In genomic region chr4:62703151-62703550, GRCm38 (mm10) we compare ENCODE assay signal across 23 mouse cellular contexts.
DNase-seq lines count a peak whose midpoint lies in the region; ATAC-seq and TF ChIP-seq lines count a peak whose summit lies in the region.
"Had no signal": no experiment of that assay in that cellular context is flagged by ENCODE, and none has a peak within 500 bp of the region (broad histone marks: within the 10 kb centered on the region; RNA-seq: fewer than 3 reads in every experiment).

No protein-coding gene starts in this region.

- DNase-seq in heart, adult 2 months, result no peak
- DNase-seq in heart, postnatal 25 days (ENCODE audit: low spot score), result no peak
- DNase-seq in kidney, adult 2 months, result peak; percentile 75
- DNase-seq in kidney, postnatal 0 days (ENCODE audit: low spot score), result no peak
- DNase-seq: adrenal gland, adult 2 months; cerebellum, adult 8-10 months; gastrocnemius, postnatal 14 days; heart, adult 11 months; layer of hippocampus, postnatal 36 days; liver, embryonic 13.5 days; lung, adult 2 months; lung, postnatal 14 days; thymus, adult 18-20 months; thymus, postnatal 36 days had no signal

- 49% methylated on average over 9 of the region's 9 CpGs for WGBS in heart, adult 2 months
- WGBS in kidney, adult 2 months, result 50% methylated on average over 9 of the region's 9 CpGs
- WGBS in kidney, embryonic 14.5 days, result 70% methylated on average over 9 of the region's 9 CpGs
- WGBS in kidney, postnatal 0 days, result 56% methylated on average over 9 of the region's 9 CpGs

- no peaks in the 10 kb centered on the region for H3K9me3 ChIP-seq in kidney, embryonic 14.5 days (ENCODE audit: control insufficient read depth, low read length)
- no peaks in the 10 kb centered on the region for H3K9me3 ChIP-seq in kidney, postnatal 0 days (replicated peaks; ENCODE audit: low read length)
- H3K9me3 ChIP-seq: heart, embryonic 15.5 days; limb, embryonic 12.5 days; liver, embryonic 13.5 days; midbrain, embryonic 13.5 days had no signal

- H3K27me3 ChIP-seq in heart, adult 2 months (ENCODE audit: control insufficient read depth, insufficient read depth, low read length), result no peaks in the 10 kb centered on the region
- no peaks in the 10 kb centered on the region for H3K27me3 ChIP-seq in kidney, adult 2 months (replicated peaks; ENCODE audit: control insufficient read depth, insufficient read depth, low read length)
- no peaks in the 10 kb centered on the region for H3K27me3 ChIP-seq in kidney, embryonic 14.5 days (ENCODE audit: control insufficient read depth, insufficient read depth, low read length)
- no peaks in the 10 kb centered on the region for H3K27me3 ChIP-seq in kidney, postnatal 0 days (ENCODE audit: insufficient read depth, low read length)
- H3K27me3 ChIP-seq in myocyte (ENCODE audit: control insufficient read depth, insufficient read depth, insufficient read length), result no peaks in the 10 kb centered on the region
- H3K27me3 ChIP-seq: heart, embryonic 15.5 days; limb, embryonic 12.5 days; liver, embryonic 13.5 days; midbrain, embryonic 13.5 days had no signal

- H3K27ac ChIP-seq in heart, adult 2 months, result no peak overlapping the region
- H3K27ac ChIP-seq in kidney, adult 2 months (ENCODE audit: insufficient read depth, low read depth, low read length), result no peak overlapping the region
- no peak overlapping the region for H3K27ac ChIP-seq in kidney, embryonic 14.5 days (ENCODE audit: low read depth, low read length)
- H3K27ac ChIP-seq in kidney, postnatal 0 days, result peak overlapping the region; percentile 19; the same call in 1 of the 2 replicates
- H3K27ac ChIP-seq: heart, embryonic 15.5 days; hindbrain, postnatal 0 days; layer of hippocampus, adult 2 months; limb, embryonic 12.5 days; liver, embryonic 13.5 days; midbrain, embryonic 13.5 days had no signal

- H3ac ChIP-seq in myocyte (ENCODE audit: control insufficient read depth, insufficient read length), result no peak overlapping the region

- ATAC-seq in kidney, embryonic 14.5 days (ENCODE audit: low FRiP score, low TSS enrichment), result no peak
- no peak for ATAC-seq in kidney, postnatal 0 days (replicated peaks; ENCODE audit: low FRiP score, low read depth)
- no peak for ATAC-seq in megakaryocyte, adult 5-6 weeks (ENCODE audit: poor library complexity, severe bottlenecking)
- ATAC-seq: hindbrain, postnatal 0 days; intestine, embryonic 16.5 days; midbrain, embryonic 13.5 days had no signal

- H3K4me1 ChIP-seq in heart, adult 2 months (ENCODE audit: control insufficient read depth, insufficient read depth, low read length), result peaks cover 15% of the 10 kb centered on the region
- H3K4me1 ChIP-seq in kidney, adult 2 months (ENCODE audit: control insufficient read depth, insufficient read depth, low read length), result peaks cover 7% of the 10 kb centered on the region; the same call in 1 of the 2 replicates
- peaks cover 19% of the 10 kb centered on the region for H3K4me1 ChIP-seq in kidney, embryonic 14.5 days (ENCODE audit: control insufficient read depth, insufficient read depth, low read length)
- H3K4me1 ChIP-seq in kidney, postnatal 0 days (replicated peaks; ENCODE audit: insufficient read depth, low read length), result peaks cover 30% of the 10 kb centered on the region

- H3K4me2 ChIP-seq in kidney, embryonic 14.5 days (replicated peaks; ENCODE audit: low read depth, low read length), result no peak overlapping the region
- H3K4me2 ChIP-seq in kidney, postnatal 0 days (ENCODE audit: low read length), result peak overlapping the region; percentile 16; the same call in 1 of the 2 replicates
- no peak overlapping the region for H3K4me2 ChIP-seq in myocyte (ENCODE audit: low read depth)
- H3K4me2 ChIP-seq: heart, embryonic 15.5 days; limb, embryonic 12.5 days; liver, embryonic 13.5 days; midbrain, embryonic 13.5 days had no signal

- intact Hi-C loops in heart, adult 2 months (cut with DNase I), result no loop called here
- intact Hi-C loops in heart, postnatal 25 days (cut with DNase I), result no loop called here

- TF ChIP-seq POLR2A in heart, adult 2 months (IDR thresholded peaks at IDR 0.05; ENCODE audit: insufficient read depth, low read depth, low read length), result no peak
- no peak for TF ChIP-seq POLR2A in kidney, adult 2 months (IDR thresholded peaks at IDR 0.05; ENCODE audit: low read depth, low read length)
- peak; percentile 21 for TF ChIP-seq POLR2A in myocyte (IDR thresholded peaks at IDR 0.05; ENCODE audit: insufficient read length, low read depth)

- no peak for TF ChIP-seq CTCF in heart, adult 2 months (IDR thresholded peaks at IDR 0.05)
- TF ChIP-seq CTCF in kidney, adult 2 months (conservative IDR thresholded peaks at IDR 0.05; ENCODE audit: insufficient read depth, insufficient read length, low read depth, low read length), result no peak
- no peak for TF ChIP-seq CTCF in kidney, postnatal 0 days (IDR thresholded peaks at IDR 0.05; ENCODE audit: low read depth)

- H3K9ac ChIP-seq in heart, adult 2 months (ENCODE audit: low read depth, low read length), result 0 out of 2 replicates have a peak overlapping the region, but pooled peaks have one; percentile 3
- no peak overlapping the region for H3K9ac ChIP-seq in kidney, embryonic 14.5 days (ENCODE audit: low read depth, low read length)
- no peak overlapping the region for H3K9ac ChIP-seq in kidney, postnatal 0 days (ENCODE audit: low read depth, low read length)
- H3K9ac ChIP-seq: heart, embryonic 15.5 days; limb, embryonic 12.5 days; liver, embryonic 13.5 days; midbrain, embryonic 13.5 days had no signal

- H3K79me2 ChIP-seq in heart, adult 2 months (replicated peaks; ENCODE audit: control insufficient read depth, insufficient read depth, low read length), result no peaks in the 10 kb centered on the region
- H3K79me2 ChIP-seq in myocyte (ENCODE audit: control insufficient read depth, insufficient read depth), result peaks cover 30% of the 10 kb centered on the region

- no peak for TF ChIP-seq EP300 in heart, adult 2 months (IDR thresholded peaks at IDR 0.05; ENCODE audit: insufficient read depth, low read depth, low read length)

- H3K36me3 ChIP-seq in heart, adult 2 months (ENCODE audit: control insufficient read depth, insufficient read depth, low read length), result peaks cover 7% of the 10 kb centered on the region
- no peaks in the 10 kb centered on the region for H3K36me3 ChIP-seq in kidney, adult 2 months (ENCODE audit: control insufficient read depth, insufficient read depth, low read length)
- peaks cover 34% of the 10 kb centered on the region; the same call in 1 of the 2 replicates for H3K36me3 ChIP-seq in kidney, embryonic 14.5 days (ENCODE audit: control insufficient read depth, insufficient read depth, low read length)
- H3K36me3 ChIP-seq in kidney, postnatal 0 days (ENCODE audit: insufficient read depth, low read length), result peaks cover 16% of the 10 kb centered on the region
- H3K36me3 ChIP-seq in myocyte (ENCODE audit: control insufficient read depth, insufficient read depth), result peaks cover 11% of the 10 kb centered on the region
- H3K36me3 ChIP-seq: liver, embryonic 13.5 days had no signal

- no peak overlapping the region for H3K4me3 ChIP-seq in heart, adult 2 months
- no peak overlapping the region for H3K4me3 ChIP-seq in kidney, adult 2 months (ENCODE audit: insufficient read depth, low read depth, low read length)
- H3K4me3 ChIP-seq in kidney, embryonic 14.5 days (ENCODE audit: low read length), result no peak overlapping the region
- no peak overlapping the region for H3K4me3 ChIP-seq in kidney, postnatal 0 days (replicated peaks; ENCODE audit: low read depth, low read length)
- no peak overlapping the region for H3K4me3 ChIP-seq in myocyte
- H3K4me3 ChIP-seq: heart, embryonic 15.5 days; layer of hippocampus, adult 2 months; limb, embryonic 12.5 days; liver, embryonic 13.5 days; midbrain, embryonic 13.5 days had no signal

TF ChIP-seq in myocyte, 11 proteins besides CTCF, POLR2A, EP300 and RAD21:
- peak; percentile 48 for TF ChIP-seq POLR2AphosphoS2 (IDR thresholded peaks at IDR 0.05; ENCODE audit: insufficient read length, low read depth)
- TF ChIP-seq TCF12 (IDR thresholded peaks at IDR 0.05; ENCODE audit: insufficient read depth, poor library complexity, severe bottlenecking), result no peak
- no peak for TF ChIP-seq CEBPB (IDR thresholded peaks at IDR 0.05; ENCODE audit: insufficient read depth, poor library complexity, severe bottlenecking)
